Mouse (Mus musculus) liver, embryonic 16.5 days (tissue): ENCODE measurements around the gene Ppp1r3c. TPM values are rescaled to one million over a fixed set of nuclear protein-coding genes. Genes with fewer than 3 reads are reported as not detected.
A peak's percentile ranks its signal among the peaks of the same experiment; 100 is the strongest.

Experiments used
- ATAC-seq: fragments of 200-750 bp; cut with Nextera tagmentation; 2 replicates; pipeline ENCODE4 v1.8.0; 2017; ENCODE audit warnings: low read depth, mild to moderate bottlenecking, moderate number of reproducible peaks, moderate library complexity
- H3K27ac ChIP-seq: fragments of 300-500 bp; sonication (generic); 2 replicates; pipeline ENCODE4 v1.5.1; 2014; ENCODE audit warnings: mild to moderate bottlenecking, low read length
- H3K27me3 ChIP-seq: fragments of 300-500 bp; sonication (generic); 2 replicates; pipeline ENCODE4 v1.6.1; 2014; ENCODE audit warnings: low read depth, low read length, mixed read lengths; ENCODE audit not compliant: control insufficient read depth, insufficient read depth
- H3K36me3 ChIP-seq: fragments of 300-500 bp; sonication (generic); 2 replicates; pipeline ENCODE4 v1.6.1; 2014; ENCODE audit warnings: mild to moderate bottlenecking; ENCODE audit not compliant: control insufficient read depth, insufficient read depth
- H3K4me1 ChIP-seq: fragments of 300-500 bp; sonication (generic); 2 replicates; pipeline ENCODE4 v1.6.1; 2014; ENCODE audit warnings: low read depth, low read length, mixed read lengths; ENCODE audit not compliant: control insufficient read depth
- H3K4me2 ChIP-seq: fragments of 300-500 bp; sonication (generic); 2 replicates; pipeline ENCODE4 v1.6.1; 2014; ENCODE audit warnings: low read depth, low read length, mixed read lengths
- H3K4me3 ChIP-seq: fragments of 300-500 bp; sonication (generic); 2 replicates; pipeline ENCODE4 v1.5.1; 2014; ENCODE audit warnings: low read depth, mild to moderate bottlenecking, low read length
- H3K9ac ChIP-seq: fragments of 300-500 bp; sonication (generic); 2 replicates; pipeline ENCODE4 v1.6.1; 2014; ENCODE audit warnings: low read depth, low read length
- H3K9me3 ChIP-seq: fragments of 300-500 bp; sonication (generic); replicated peaks from 2 replicates; pipeline ENCODE4 v1.6.1; 2016; ENCODE audit warnings: low read length; ENCODE audit not compliant: control insufficient read depth
- WGBS: fragments of 180-500 bp; shearing (Covaris S2); extraction: QIAGEN DNeasy Blood & Tissue Kit; methylation state at CpG from one replicate; pipeline ENCODE4 v1.1.7; 2014; ENCODE audit not compliant: insufficient replicate concordance; 5-methylcytosine and 5-hydroxymethylcytosine counted together
- polyA plus RNA-seq: library from polyadenylated mRNA; unstranded; fragments of >200 nt; fragmentation: Nextera tagmentation; extraction: Ambion mirVana; gene quantifications from 2 replicates; pipeline ENCODE4 v1.2.1, GENCODE M21; 2015

Ppp1r3c gene
- polyA plus RNA-seq, 1 experiment from 2014 or later = 9.1 TPM

GRCm38 (mm10) chr19:36693530-36693929 lies 42.9 kb downstream of the Ppp1r3c start:
- ATAC-seq = no peak
- H3K4me1 ChIP-seq = no peaks in the 10 kb centered on the region

GRCm38 (mm10) chr19:36691941-36692340 lies 44.5 kb downstream of the Ppp1r3c start:
- no peak overlapping the region for H3K27ac ChIP-seq
- no peak overlapping the region for H3K4me2 ChIP-seq
- ATAC-seq = no peak
- H3K27me3 ChIP-seq = no peaks in the 10 kb centered on the region
- no peaks in the 10 kb centered on the region for H3K4me1 ChIP-seq
- H3K36me3 ChIP-seq = no peaks in the 10 kb centered on the region
- H3K4me3 ChIP-seq = no peak overlapping the region
- WGBS = 46% methylated on average over 5 of the region's 5 CpGs
- no peaks in the 10 kb centered on the region for H3K9me3 ChIP-seq
- no peak overlapping the region for H3K9ac ChIP-seq

More at GRCm38 (mm10) chr19:36693530-36693929, 42.9 kb downstream of the Ppp1r3c start:
- Histone ChIP-seq H3K36me3 (no peaks in the 10 kb centered on the region), H3K9me3 (no peaks in the 10 kb centered on the region), H3K27ac (no peak overlapping the region), H3K4me3 (no peak overlapping the region), H3K27me3 (no peaks in the 10 kb centered on the region), H3K4me2 (no peak overlapping the region), H3K9ac (no peak overlapping the region)
- 48% methylated on average over 2 of the region's 2 CpGs for WGBS

GRCm38 (mm10) chr19:36691245-36691644 lies 45.2 kb downstream of the Ppp1r3c start:
- no peaks in the 10 kb centered on the region for H3K36me3 ChIP-seq
- no peak overlapping the region for H3K27ac ChIP-seq
- H3K4me1 ChIP-seq = no peaks in the 10 kb centered on the region
- WGBS = 72% methylated on average over 2 of the region's 2 CpGs
- H3K9ac ChIP-seq = no peak overlapping the region
- H3K27me3 ChIP-seq = no peaks in the 10 kb centered on the region
- H3K4me3 ChIP-seq = no peak overlapping the region
- no peak overlapping the region for H3K4me2 ChIP-seq
- H3K9me3 ChIP-seq = no peaks in the 10 kb centered on the region
- ATAC-seq = no peak

- Histone ChIP-seq H3K27me3 (no peaks in the 10 kb centered on the region), H3K36me3 (no peaks in the 10 kb centered on the region), H3K27ac (0 out of 2 replicates have a peak overlapping the region, but pooled peaks have one; percentile 0), H3K4me1 (no peaks in the 10 kb centered on the region), H3K9me3 (no peaks in the 10 kb centered on the region), H3K4me2 (no peak overlapping the region), H3K4me3 (no peak overlapping the region), H3K9ac (no peak overlapping the region)
- 35% methylated on average over 5 of the region's 5 CpGs for WGBS
- 0 out of 2 replicates have a peak, but pooled peaks have one; percentile 16 for ATAC-seq
These were observed 47.2 kb downstream of the Ppp1r3c start for GRCm38 (mm10) chr19:36689205-36689604.

- WGBS = 62% methylated on average over 8 of the region's 8 CpGs
- peak overlapping the region; percentile 21; the same call in 1 of the 2 replicates for H3K27ac ChIP-seq
- no peak overlapping the region for H3K4me2 ChIP-seq
- H3K9ac ChIP-seq = no peak overlapping the region
- H3K4me1 ChIP-seq = no peaks in the 10 kb centered on the region
- H3K36me3 ChIP-seq = no peaks in the 10 kb centered on the region
- H3K27me3 ChIP-seq = no peaks in the 10 kb centered on the region
- ATAC-seq = peak; percentile 61
- no peak overlapping the region for H3K4me3 ChIP-seq
- H3K9me3 ChIP-seq = no peaks in the 10 kb centered on the region
These were observed 48.4 kb downstream of the Ppp1r3c start for GRCm38 (mm10) chr19:36687843-36688637.

- no peak overlapping the region for H3K9ac ChIP-seq
- no peak overlapping the region for H3K27ac ChIP-seq
- no peak overlapping the region for H3K4me2 ChIP-seq
- H3K27me3 ChIP-seq = no peaks in the 10 kb centered on the region
- H3K4me1 ChIP-seq = no peaks in the 10 kb centered on the region
- no peak overlapping the region for H3K4me3 ChIP-seq
- no peak for ATAC-seq
- WGBS = 70% methylated on average over 9 of the region's 9 CpGs
- no peaks in the 10 kb centered on the region for H3K36me3 ChIP-seq
- H3K9me3 ChIP-seq = no peaks in the 10 kb centered on the region
These were observed 49.4 kb downstream of the Ppp1r3c start for GRCm38 (mm10) chr19:36687044-36687443.

GRCm38 (mm10) chr19:36686016-36686415 lies 50.4 kb downstream of the Ppp1r3c start:
- Histone ChIP-seq H3K9me3 (no peaks in the 10 kb centered on the region), H3K27me3 (no peaks in the 10 kb centered on the region), H3K27ac (no peak overlapping the region), H3K36me3 (no peaks in the 10 kb centered on the region), H3K4me2 (no peak overlapping the region), H3K9ac (no peak overlapping the region), H3K4me3 (no peak overlapping the region), H3K4me1 (no peaks in the 10 kb centered on the region)
- WGBS = 74% methylated on average over 11 of the region's 11 CpGs
- ATAC-seq = no peak

- Histone ChIP-seq H3K4me3 (no peak overlapping the region), H3K27me3 (no peaks in the 10 kb centered on the region), H3K27ac (no peak overlapping the region), H3K4me1 (no peaks in the 10 kb centered on the region), H3K4me2 (no peak overlapping the region), H3K9me3 (no peaks in the 10 kb centered on the region), H3K36me3 (no peaks in the 10 kb centered on the region), H3K9ac (no peak overlapping the region)
- ATAC-seq = no peak
- 43% methylated on average over 2 of the region's 2 CpGs for WGBS
These were observed 53.9 kb downstream of the Ppp1r3c start for GRCm38 (mm10) chr19:36682560-36682959.
